Mouse (Mus musculus): ENCODE measurements around the gene Rsf1.
A peak's percentile ranks its signal among the peaks of the same experiment; 100 is the strongest.

The Rsf1 gene

DNA sequence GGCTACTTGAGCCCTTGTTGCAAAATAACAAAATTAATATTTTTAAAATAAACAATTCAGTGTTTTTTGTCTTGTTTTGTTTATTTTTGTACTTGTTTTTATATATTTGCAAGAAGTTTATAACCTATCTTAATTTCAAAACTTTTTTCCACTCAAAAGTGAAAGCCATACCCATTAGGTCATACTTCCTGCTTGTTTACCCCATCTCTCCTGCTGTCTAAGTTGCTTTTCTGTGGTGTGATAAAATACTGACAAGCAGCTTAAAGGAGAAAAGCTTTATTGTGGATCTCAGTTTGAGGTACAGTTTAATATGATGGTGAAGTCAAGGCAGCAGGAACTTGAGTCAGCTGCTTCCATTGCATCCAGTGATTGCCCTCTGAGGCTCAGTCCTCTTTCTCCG is 53.2 kb downstream of the Rsf1 start:
- DNase-seq, result no peak

DNA sequence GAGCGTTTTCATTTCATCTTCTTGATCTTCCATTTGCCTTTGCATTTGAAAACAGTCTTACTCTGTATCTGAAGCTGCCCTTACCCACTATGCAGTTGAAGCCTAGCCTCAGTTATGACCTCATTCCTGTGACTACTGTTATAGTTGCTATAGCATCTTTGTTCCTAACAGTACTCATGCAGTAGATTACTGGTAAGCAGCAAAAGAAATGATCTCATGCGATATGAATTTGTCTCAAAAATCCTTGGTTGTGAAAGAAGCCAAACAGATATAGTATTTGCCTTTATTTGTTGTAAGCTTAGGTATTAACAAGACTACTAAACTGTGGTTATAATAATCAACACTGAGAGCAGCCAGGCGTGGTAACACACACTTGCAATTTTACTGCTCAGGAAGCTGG is 65.4 kb downstream of the Rsf1 start:
- DNase-seq, result no peak

DNA sequence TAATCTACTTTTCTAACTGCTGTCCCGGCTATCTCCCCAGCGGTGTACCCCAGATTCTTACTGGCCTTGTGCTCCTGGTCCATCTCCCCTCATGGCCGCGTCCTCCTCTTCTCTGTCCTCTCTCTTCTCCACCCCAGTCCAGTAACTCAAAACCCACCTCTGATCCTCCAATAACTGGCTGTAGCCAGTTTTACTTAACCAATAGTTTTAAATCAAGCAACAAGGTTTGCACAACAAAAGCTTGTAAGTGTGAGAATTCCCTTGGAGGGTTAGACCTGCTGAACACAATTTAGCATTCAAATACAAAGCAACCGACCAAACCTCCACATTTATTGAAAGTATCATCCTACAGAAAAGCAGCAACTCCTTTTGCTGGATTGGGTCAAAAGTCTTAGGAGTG is 68.0 kb downstream of the Rsf1 start:
- DNase-seq, result no peak

- DNase-seq, result no peak
Measured at GRCm38 (mm10) chr7:97650729-97651128, 71.0 kb downstream of the Rsf1 start.

GRCm38 (mm10) chr7:97656144-97656543 is 76.5 kb downstream of the Rsf1 start:
- DNase-seq, result no peak

GRCm38 (mm10) chr7:97661634-97662033 is 81.9 kb downstream of the Rsf1 start:
- no peak for DNase-seq

DNA sequence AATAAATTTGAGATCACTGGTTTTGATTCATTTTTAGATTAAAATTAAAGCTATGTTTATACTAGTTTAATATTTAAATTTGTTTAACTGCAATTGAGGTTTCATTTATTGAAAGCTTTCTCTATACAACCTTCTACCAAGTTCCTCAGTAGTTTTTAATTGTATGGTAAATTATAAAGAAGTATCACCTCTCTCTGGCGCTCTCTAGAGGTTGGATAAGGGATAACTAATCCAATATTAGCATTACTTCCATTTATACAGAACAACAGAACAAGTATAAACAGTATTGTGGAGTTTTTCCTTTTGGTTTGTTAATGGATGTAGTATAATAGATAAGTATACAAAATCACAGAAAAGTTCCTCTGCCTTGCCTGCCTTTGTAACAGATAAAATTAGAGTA is 99.5 kb downstream of the Rsf1 start:
- no peak for DNase-seq

DNA sequence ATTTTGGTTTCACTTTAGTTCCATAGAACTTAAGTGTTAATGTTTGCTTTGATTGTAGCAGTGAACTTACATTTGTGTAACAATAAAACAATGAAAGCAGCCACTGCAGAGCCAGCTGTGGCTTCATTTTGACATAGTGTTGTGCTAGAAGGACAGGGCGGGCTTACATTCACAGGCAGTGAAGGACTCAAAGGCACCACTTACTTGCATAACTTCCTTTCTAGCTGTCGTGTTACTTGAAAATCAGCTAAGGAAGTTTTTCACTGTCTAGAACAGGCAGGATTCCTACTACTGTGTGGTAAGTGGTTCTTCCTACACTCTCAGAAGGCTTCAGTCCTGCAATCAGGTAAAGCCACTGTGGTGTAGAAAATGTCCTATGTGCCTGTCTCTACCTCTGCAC is 108.1 kb downstream of the Rsf1 start:
- no peak for DNase-seq

DNA sequence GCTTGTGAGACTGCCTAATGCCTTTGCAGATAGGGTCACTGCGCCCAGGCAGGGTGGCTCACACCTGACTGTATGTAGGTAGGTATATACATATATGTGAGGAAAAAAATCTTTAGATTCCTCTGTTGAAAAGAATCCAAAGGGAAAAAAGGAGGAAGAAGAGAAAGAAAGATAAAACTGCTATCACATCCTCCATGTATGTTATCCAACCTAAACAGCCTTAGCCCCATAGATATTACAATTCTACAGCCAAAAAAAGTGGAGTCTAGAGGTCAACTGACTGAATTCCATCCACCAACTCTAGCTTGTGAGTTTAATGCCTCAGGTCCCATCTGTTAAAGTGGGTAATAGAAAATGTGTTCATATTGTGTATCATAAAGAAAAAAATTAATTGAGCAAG is 115.8 kb downstream of the Rsf1 start:
- no peak for DNase-seq

- peak; percentile 39 for DNase-seq
Measured at GRCm38 (mm10) chr7:97696133-97696505, 116.4 kb downstream of the Rsf1 start.

GRCm38 (mm10) chr7:97696506-97697254 is 117.0 kb downstream of the Rsf1 start, which contains the start of gene Clns1a:
Clns1a (plus strand) TSS chr7:97696634.
- DNase-seq, result peak; percentile 92

DNA sequence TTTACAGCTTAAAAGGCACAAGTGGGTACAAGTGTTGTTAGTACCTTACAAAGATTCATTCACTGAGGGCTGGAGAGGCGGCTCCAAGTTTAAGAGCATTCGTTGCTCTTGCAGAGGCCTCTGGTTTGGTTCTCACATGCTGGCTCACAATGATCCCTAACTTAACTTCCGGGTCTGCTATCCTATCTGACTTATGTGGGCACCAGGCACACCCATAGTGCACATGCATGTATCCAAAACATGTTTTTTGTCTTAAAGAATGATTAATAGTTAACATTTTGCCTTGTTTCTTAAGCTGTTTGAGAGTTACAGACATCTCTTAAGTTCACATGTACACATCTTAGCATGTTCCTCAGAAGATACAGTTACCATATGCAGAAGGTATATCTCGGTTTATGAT is 120.5 kb downstream of the Rsf1 start:
- no peak for DNase-seq

- DNase-seq, result no peak
Measured at GRCm38 (mm10) chr7:97701106-97701505, 121.4 kb downstream of the Rsf1 start.

DNA sequence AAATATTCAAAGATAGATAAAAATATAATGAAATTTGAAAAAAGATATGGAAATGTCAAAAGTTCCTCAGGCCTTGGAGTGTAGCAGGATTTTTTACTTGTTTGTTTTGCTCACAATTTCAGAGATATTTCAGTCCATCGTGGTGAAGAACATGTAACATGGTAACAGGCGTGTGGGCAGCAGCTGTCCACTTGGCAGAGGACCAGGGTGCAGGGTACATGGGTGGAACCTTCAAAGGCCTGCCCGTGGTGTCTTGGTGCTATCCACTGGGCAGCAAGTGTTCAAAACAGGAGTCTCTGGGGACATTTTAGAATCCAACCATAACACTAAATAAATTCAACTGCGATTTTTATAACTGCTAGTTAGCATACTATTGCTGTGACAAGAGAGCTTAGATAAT is 127.4 kb downstream of the Rsf1 start:
- no peak for DNase-seq

- no peak for DNase-seq
Measured at GRCm38 (mm10) chr7:97707809-97708208, 128.1 kb downstream of the Rsf1 start.

- DNase-seq, result no peak
Measured at GRCm38 (mm10) chr7:97709204-97709603, 129.5 kb downstream of the Rsf1 start.

DNA sequence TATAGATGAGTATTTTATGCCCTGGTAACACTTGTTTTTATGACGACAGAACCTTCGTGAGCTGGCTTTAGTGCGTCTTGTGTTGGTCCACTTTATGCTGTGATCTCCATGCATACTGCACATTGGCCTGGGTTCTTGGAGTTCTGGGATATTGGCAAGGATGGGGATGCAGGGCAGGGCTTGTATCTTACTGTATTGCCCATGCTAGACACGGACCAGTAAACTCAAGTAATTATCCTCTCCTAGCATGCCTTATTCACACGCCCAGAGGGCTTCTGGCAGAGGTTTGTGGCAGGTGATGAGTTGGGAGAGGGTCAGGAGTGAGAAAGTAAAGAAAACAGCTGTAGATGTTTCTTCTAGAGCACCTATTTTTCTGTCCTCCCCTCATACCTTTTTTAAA is 135.0 kb downstream of the Rsf1 start:
- DNase-seq, result no peak

- DNase-seq, result no peak
Measured at GRCm38 (mm10) chr7:97717326-97717725, 137.6 kb downstream of the Rsf1 start.

DNA sequence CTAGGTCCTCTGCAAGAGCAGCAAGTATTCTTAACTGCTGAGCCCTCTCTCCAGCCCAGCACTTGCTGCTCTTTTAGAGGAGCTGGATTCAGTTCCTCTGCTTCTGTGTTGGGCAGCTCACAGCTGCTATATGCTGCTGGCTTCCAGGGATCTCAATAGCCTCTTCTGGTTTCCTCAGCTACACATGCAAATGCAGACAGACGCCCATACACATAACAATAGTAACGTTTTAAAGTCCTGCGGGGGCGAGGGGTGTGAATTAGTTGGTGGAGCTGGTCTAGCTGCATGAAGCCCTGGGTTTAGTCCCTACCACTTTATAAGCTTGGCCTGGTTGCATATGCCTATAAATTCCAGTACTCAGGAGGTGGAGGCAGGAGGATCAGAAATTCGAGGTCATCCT is 139.4 kb downstream of the Rsf1 start:
- DNase-seq, result no peak

DNA sequence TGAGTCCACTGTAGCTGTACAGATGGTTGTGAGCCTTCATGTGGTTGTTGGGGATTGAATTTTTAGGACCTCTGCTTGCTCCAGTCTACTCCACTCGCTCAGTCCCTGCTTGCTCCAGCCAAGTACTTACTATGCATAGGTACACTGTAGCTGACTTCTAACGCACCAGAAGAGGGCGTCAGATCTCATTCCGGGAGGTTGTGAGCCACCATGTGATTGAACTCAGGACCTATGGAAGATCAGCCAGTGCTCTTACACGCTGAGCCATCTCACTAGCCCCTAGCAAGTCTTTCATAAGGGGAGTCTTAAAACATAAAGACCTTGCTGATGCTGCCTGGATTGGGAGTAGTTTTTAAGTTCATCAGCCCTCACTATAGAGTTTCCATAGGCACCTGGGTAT is 140.4 kb downstream of the Rsf1 start:
- DNase-seq, result peak; percentile 72

DNA sequence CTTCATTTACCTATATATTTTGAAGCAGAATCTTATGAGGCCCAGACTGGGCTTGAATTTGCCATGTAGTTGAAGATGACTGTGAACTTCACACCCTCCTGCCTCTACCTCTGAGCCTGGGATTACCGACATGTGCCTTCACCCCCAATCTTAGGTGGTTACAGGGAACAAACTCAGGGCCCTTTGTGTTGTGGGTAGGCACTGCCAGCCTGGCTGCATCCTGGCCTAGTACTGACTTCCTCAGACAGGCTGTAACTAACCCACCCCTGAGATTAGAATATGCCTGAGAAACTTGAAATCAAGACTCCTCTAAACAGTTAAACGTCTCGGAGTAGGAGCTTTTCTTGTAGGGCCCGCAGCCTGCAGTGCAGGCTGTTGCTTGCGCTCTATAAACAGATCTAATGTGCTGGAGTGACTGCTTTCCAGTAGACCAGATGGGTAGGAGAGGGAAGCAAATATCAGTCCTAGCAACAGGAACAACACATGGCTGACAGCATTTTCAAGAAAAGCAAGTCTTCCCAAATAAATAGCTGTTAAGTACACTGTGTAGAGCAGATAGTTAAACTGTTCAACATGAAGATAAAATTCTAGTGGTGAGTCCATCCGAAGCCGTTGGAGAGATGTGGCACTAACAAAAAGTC is 142.7 kb downstream of the Rsf1 start:
- peak; percentile 71 for DNase-seq

DNA sequence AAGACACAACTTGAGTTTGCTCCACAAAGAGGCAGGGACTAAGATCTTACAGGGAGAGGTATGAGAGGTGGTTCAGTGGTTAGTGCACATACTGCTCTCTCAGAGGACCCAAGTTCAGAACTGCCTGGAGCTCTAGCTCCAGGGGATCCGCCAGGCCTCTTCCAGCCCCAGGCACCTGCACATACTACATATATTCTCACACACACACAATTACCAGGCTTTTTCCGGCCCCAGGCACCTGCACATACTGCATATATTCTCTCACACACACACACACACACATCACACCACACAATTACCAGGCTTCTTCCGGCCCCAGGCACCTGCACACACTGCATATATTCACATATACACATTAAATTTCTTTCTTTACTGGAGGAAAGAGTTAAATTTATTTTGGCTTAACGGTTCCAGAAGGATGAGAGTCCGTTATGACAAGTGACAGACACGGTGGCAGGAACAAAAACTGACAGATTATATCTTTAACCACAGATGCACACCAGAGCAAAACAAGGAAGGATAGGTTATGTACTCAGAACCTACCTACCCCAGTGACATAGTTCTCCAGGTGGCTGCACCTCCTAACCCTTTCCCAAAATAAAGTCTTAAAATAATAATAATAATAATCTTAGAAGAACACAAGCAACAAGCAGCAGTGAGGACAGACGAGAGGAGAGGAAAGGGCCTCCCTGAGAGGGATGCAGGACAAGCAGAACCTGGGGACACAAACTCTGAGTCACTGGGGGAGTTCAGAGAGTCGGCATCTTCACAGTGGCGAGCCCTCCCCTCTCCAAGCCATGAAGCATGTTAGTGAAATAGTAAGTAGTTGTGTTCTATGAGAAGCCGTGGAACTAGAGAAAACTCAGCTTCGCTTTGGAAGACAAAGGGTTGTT is 144.2 kb downstream of the Rsf1 start:
- peak; percentile 78 for DNase-seq

- peak; percentile 65 for DNase-seq
Measured at GRCm38 (mm10) chr7:97725401-97725800, 145.7 kb downstream of the Rsf1 start.

GRCm38 (mm10) chr7:97726080-97726479 is 146.4 kb downstream of the Rsf1 start:
- peak; percentile 58 for DNase-seq

Data from thymus, postnatal 14 days (tissue).